Mouse (Mus musculus) ES-E14 (cell line): ENCODE data around the gene Tnfrsf22. TPM values are rescaled to one million over a fixed set of nuclear protein-coding genes. Genes with fewer than 3 reads are reported as not detected.
"Not testable (repeated sequence)": the region's sequence is repeated elsewhere in the genome, so short reads cannot be mapped to it uniquely, and the experiment has no call there.

Experiments
- DNase-seq: peaks from one replicate; pipeline ENCODE4 v3.0.0-alpha.2; 2013; ENCODE audit warnings: low read depth, low spot score
- H3K27ac ChIP-seq: 2 replicates; pipeline ENCODE4 v1.5.1; 2012; ENCODE audit warnings: low read depth, mild to moderate bottlenecking, low read length, moderate library complexity, mixed read lengths; ENCODE audit not compliant: poor library complexity, insufficient read depth, severe bottlenecking
- H3K36me3 ChIP-seq: 2 replicates; pipeline ENCODE4 v1.6.1; 2012; ENCODE audit warnings: mild to moderate bottlenecking, low read length, moderate library complexity, mixed read lengths; ENCODE audit not compliant: control insufficient read depth, poor library complexity, insufficient read depth, severe bottlenecking
- H3K4me1 ChIP-seq, 2 experiments: fragments of 150-350 bp in 1 of 2; sonication (generic) in 1 of 2; 2 replicates each; pipeline ENCODE4 v1.6.1; 2012; ENCODE audit warnings: low read length in 2 of 2, mild to moderate bottlenecking in 1 of 2, mixed read lengths in 1 of 2; ENCODE audit not compliant: control insufficient read depth in 2 of 2, insufficient read depth in 2 of 2, poor library complexity in 1 of 2
- H3K4me3 ChIP-seq, 2 experiments: fragments of 150-350 bp in 1 of 2; sonication (generic) in 1 of 2; 2 replicates each; pipeline ENCODE4 v1.5.1; 2012; ENCODE audit warnings: low read length in 2 of 2, low read depth in 1 of 2, mild to moderate bottlenecking in 1 of 2, mixed read lengths in 1 of 2; ENCODE audit not compliant: insufficient read depth in 1 of 2, poor library complexity in 1 of 2, severe bottlenecking in 1 of 2
- H3K9ac ChIP-seq: 2 replicates; pipeline ENCODE4 v1.6.1; 2012; ENCODE audit warnings: low read depth, mild to moderate bottlenecking, low read length, mixed read lengths; ENCODE audit not compliant: poor library complexity, insufficient read depth, severe bottlenecking
- H3K9me3 ChIP-seq: fragments of 150-350 bp; sonication (generic); 2 replicates; pipeline ENCODE4 v1.6.1; 2012; ENCODE audit warnings: low read depth, mild to moderate bottlenecking, low read length; ENCODE audit not compliant: control insufficient read depth, insufficient read depth
- CHD2 ChIP-seq: IDR thresholded peaks from 2 replicates; pipeline ENCODE4 v1.6.1; 2014; ENCODE audit warnings: mild to moderate bottlenecking, low read depth, low read length, inconsistent platforms
- HCFC1 ChIP-seq: IDR thresholded peaks from 2 replicates; pipeline ENCODE4 v1.6.1; 2012; ENCODE audit warnings: low read length, inconsistent platforms, borderline replicate concordance; ENCODE audit not compliant: insufficient read depth
- MAFK ChIP-seq: IDR thresholded peaks from 2 replicates; pipeline ENCODE4 v1.6.1; 2014; ENCODE audit warnings: mild to moderate bottlenecking, low read depth, low read length, inconsistent platforms; ENCODE audit not compliant: insufficient read depth
- ZC3H11A ChIP-seq: IDR thresholded peaks from 2 replicates; pipeline ENCODE4 v1.6.1; 2012; ENCODE audit warnings: low read depth, mild to moderate bottlenecking, inconsistent platforms, low read length, borderline replicate concordance
- ZNF384 ChIP-seq: IDR thresholded peaks from 2 replicates; pipeline ENCODE4 v1.6.1; 2012; ENCODE audit warnings: low read depth, low read length, inconsistent platforms
- in situ Hi-C, 2 experiments: fragments of 600-800 bp; cut with MboI; formaldehyde crosslinking; loops; one replicate each; pipeline ENCODE4 v1.15.1; 2025; ENCODE audit warnings: low sequenced_read_pairs in 2 of 2, inconsistent platforms in 1 of 2; ENCODE audit not compliant: unreplicated experiment in 2 of 2
- total RNA-seq: library from RNA; depleted of rRNA; stranded (reverse); fragments of 300-350 nt; gene quantifications from 2 replicates; pipeline ENCODE4 v1.2.3, GENCODE M21; 2012

Tnfrsf22 gene
- total RNA-seq, 1 experiment: 12.9 TPM

GRCm38 (mm10) chr7:143685359-143686067 lies 36.1 kb upstream of the Tnfrsf22 start, which contains the start of gene Tnfrsf23:
Gene Tnfrsf23, minus strand, starts transcription at chr7:143685872.
- in situ Hi-C loops: no loop called here
- DNase-seq: peak; percentile 66
- Histone ChIP-seq H3K36me3 (no peaks in the 10 kb centered on the region), H3K9me3 (no peaks in the 10 kb centered on the region), H3K27ac (no peak within 1 kb of the TSS), H3K4me1 (no peaks in the 10 kb centered on the region), H3K9ac (no peak within 1 kb of the TSS), H3K4me3 (peak within 1 kb of the TSS; percentile 37 to 69)
- TF ChIP-seq HCFC1: no peak
- no peak for TF ChIP-seq CHD2
- TF ChIP-seq ZC3H11A: no peak
- no peak for TF ChIP-seq ZNF384
- no peak for TF ChIP-seq MAFK

- H3K27ac ChIP-seq, in situ Hi-C loops, H3K9ac ChIP-seq, H3K4me1 ChIP-seq, H3K9me3 ChIP-seq, H3K4me3 ChIP-seq, DNase-seq, H3K36me3 ChIP-seq: not testable (repeated sequence)
Measured at GRCm38 (mm10) chr7:143684569-143684968, 35.1 kb upstream of the Tnfrsf22 start.

GRCm38 (mm10) chr7:143681566-143681965 lies 32.1 kb upstream of the Tnfrsf22 start:
- Histone ChIP-seq H3K27ac (no peak overlapping the region), H3K36me3 (no peaks in the 10 kb centered on the region), H3K4me1 (no peaks in the 10 kb centered on the region), H3K9ac (no peak overlapping the region), H3K4me3 (no peak overlapping the region), H3K9me3 (no peaks in the 10 kb centered on the region)
- TF ChIP-seq MAFK (no peak), HCFC1 (no peak), CHD2 (no peak)
- in situ Hi-C loops: no loop called here
- DNase-seq: no peak

GRCm38 (mm10) chr7:143680836-143681235 lies 31.4 kb upstream of the Tnfrsf22 start:
- DNase-seq, H3K4me1 ChIP-seq, H3K9ac ChIP-seq, H3K9me3 ChIP-seq, in situ Hi-C loops, H3K4me3 ChIP-seq, H3K36me3 ChIP-seq, H3K27ac ChIP-seq: not testable (repeated sequence)

- H3K4me3 ChIP-seq, in situ Hi-C loops, H3K4me1 ChIP-seq, H3K9me3 ChIP-seq, H3K27ac ChIP-seq, DNase-seq, H3K36me3 ChIP-seq, H3K9ac ChIP-seq: not testable (repeated sequence)
Measured at GRCm38 (mm10) chr7:143679650-143680049, 30.2 kb upstream of the Tnfrsf22 start.
